Mouse (Mus musculus): ENCODE measurements around the gene Atp13a3. TPM values are rescaled to one million over a fixed set of nuclear protein-coding genes. Genes with fewer than 3 reads are reported as not detected.
"Not testable (repeated sequence)": the region's sequence is repeated elsewhere in the genome, so short reads cannot be mapped to it uniquely, and the experiment has no call there.

Gene Atp13a3
- polyA plus RNA-seq, 1 experiment = 16.3 TPM

GRCm38 (mm10) chr16:30373286-30373685 lies 32.5 kb downstream of the Atp13a3 start:
- 85% methylated on average over 4 of the region's 4 CpGs for WGBS
- not testable (repeated sequence) for DNase-seq (ENCODE audit: low read depth, low spot score)

- WGBS = 75% methylated on average over 2 of the region's 2 CpGs
- no peak for DNase-seq (ENCODE audit: low read depth, low spot score)
Observed at GRCm38 (mm10) chr16:30367395-30367794, 38.4 kb downstream of the Atp13a3 start.

DNA sequence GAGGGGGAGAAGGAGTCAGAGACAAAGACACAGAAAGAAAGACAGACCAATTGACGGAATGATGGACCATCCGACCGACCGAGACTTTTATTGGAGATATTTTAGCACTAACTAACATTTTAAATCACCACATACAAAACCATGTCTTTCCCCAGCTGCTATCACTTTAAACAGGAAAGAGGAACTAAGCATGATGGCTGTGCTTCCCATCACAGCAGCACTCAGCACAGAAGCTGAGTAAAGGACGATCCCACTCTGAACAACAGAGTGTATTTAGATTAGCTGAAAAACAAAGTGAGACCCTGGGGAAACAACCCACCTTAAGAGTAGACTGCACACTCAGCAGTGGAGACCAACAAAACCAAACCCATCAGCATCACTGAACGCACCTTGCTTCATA lies 41.2 kb downstream of the Atp13a3 start:
- DNase-seq (ENCODE audit: low read depth, low spot score) = no peak
- 90% methylated on average over 6 of the region's 6 CpGs for WGBS

DNA sequence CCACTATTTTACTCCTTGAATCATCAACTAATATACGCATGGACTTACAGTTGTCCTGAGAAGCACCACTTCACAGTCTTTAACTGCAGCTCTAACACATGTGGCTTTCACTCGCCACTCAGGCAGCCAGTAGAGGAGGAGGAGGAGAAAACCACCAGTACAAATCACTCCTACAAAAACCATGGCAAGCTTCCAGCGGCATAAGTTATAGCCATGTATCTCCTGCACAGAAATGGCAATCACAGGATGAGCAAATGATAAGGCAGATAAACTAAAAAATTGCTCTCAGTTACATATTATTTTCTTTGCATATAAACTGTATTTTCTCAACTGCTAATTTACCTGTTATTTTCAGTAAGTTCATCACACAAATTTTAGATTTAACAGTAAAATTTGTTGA lies 43.2 kb downstream of the Atp13a3 start:
- WGBS = 83% methylated on average over 3 of the region's 3 CpGs
- DNase-seq (ENCODE audit: low read depth, low spot score) = no peak

DNA sequence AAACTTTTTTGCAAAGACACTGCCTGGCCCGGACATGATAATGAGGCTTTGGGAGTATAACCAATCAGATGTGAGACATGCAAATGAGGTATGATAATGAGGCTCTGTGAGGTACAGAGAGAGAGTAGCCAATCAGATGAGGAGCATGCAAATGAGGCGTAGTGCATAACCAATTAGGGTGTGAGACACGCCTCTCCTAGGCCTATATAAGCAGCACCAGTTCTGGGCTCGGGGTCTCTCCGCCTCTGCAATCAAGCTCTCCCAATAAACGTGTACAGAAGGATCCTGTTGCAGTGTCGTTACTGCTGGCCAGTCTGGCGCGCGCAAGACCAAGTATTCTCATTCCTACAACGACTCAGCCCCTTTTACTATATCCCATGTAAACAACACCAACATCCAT lies 52.3 kb downstream of the Atp13a3 start:
- WGBS = 95% methylated on average over 11 of the region's 11 CpGs
- DNase-seq (ENCODE audit: low read depth, low spot score) = not testable (repeated sequence)

DNA sequence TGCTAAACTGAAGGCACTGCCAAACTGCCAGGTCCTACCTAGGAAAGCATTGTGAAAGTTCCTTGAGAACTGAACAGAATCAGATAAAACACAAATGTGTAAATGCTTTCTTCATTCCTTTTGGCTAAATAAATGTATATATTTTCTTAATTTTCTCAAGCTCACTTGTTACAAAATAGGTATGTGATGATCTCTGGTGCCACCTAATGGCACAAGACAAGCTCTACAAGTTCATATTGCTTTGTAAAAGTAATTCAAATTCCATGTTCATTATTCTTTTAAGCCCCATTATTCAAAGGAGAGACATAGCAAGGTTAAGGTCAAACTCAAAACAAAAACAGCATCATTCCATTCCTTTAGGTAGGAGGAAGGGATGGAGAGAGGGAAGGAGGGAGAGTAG lies 91.5 kb downstream of the Atp13a3 start:
- DNase-seq (ENCODE audit: low read depth, low spot score) = no peak

DNA sequence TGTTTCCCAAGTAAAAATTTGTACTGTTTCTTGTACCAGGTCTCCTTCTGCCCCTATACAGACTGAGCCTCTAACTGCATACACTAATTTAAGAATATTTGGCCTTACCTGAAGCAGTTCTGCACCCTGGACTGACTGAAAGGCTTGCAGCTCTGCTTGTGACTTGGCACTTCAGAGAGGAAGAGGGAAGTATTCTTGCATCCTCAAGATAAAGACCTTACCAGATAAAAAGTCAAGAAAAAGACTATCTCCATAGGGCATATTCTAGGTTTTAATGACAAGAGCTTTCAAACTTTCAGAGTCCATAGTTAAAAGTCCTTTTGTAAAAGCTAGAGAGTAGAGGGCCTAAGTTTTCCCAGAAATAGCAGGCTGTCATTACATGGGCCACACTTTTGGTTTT lies 95.1 kb downstream of the Atp13a3 start, which contains the start of gene Gp5:
Gene Gp5, minus strand, starts transcription at position 133 of the 400 bp plus-strand sequence.
- DNase-seq (ENCODE audit: low read depth, low spot score) = no peak

GRCm38 (mm10) chr16:30310171-30310515 lies 95.6 kb downstream of the Atp13a3 start:
- 34% methylated on average over 8 of the region's 8 CpGs for WGBS
- no peak for DNase-seq (ENCODE audit: low read depth, low spot score)

- WGBS = 8% methylated on average over 34 of the region's 34 CpGs
- DNase-seq (ENCODE audit: low read depth, low spot score) = no peak
Observed at GRCm38 (mm10) chr16:30309395-30310170, 96.2 kb downstream of the Atp13a3 start.

GRCm38 (mm10) chr16:30308616-30309394 lies 97.0 kb downstream of the Atp13a3 start:
- WGBS = 2% methylated on average over 72 of the region's 72 CpGs
- DNase-seq (ENCODE audit: low read depth, low spot score) = no peak

DNA sequence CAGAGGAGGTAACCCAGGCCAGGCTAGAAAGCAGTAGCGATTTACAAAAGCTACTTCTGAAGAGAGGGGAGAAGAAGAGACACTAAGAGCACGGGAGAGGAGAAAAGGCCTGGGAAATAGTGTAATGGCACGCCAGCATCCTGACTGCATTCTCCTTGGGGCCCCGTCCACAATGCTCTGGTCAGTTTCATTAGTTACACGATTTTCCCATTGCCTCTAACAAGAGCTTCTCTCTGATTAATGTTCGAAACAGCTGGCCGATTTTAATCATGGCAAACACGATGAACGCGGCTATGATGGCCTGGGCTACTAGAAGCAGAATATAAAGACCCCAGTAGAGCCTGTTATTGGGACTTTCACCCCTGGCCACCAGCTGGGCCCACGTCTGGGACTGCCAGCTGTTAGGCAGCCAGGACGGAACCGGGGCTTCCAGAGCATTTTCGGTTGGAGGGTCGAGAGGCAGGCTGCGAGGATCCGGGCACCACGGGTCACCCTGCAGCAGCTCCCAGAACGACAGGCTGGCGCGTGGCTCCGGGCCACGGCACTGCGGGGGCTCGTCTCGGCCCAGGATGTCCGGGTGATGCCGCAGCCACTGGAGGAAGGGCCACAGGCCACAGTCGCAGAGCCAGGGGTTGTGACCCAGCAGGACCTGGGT lies 97.7 kb downstream of the Atp13a3 start:
- WGBS = 31% methylated on average over 29 of the region's 29 CpGs
- DNase-seq (ENCODE audit: low read depth, low spot score) = no peak

DNA sequence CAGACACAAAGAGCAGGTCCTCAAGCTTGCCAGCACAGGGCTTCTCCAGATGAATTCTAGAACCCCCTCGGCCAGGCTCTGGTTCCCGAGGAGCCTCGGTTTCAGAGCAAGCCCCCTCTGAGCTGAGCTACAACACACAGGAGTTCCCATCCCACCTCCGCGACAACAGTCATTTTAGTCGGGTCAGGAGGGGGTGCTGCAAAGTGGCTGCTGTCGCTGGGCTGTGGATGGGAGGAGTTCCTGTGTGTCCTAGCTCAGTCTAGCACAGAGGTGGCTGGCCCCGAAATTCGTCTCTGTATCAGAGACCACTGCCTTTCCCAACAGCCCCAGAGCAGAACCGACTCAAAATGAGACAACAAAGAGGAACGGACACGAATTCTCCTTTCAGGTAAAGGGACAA lies 98.5 kb downstream of the Atp13a3 start:
- no peak for DNase-seq (ENCODE audit: low read depth, low spot score)
- WGBS = 70% methylated on average over 12 of the region's 12 CpGs

- whole genome bisulfite sequencing = 82% methylated on average over 4 of the region's 4 CpGs
- no peak for DNase-seq (ENCODE audit: low read depth, low spot score)
Observed at GRCm38 (mm10) chr16:30306102-30306501, 99.7 kb downstream of the Atp13a3 start.

DNA sequence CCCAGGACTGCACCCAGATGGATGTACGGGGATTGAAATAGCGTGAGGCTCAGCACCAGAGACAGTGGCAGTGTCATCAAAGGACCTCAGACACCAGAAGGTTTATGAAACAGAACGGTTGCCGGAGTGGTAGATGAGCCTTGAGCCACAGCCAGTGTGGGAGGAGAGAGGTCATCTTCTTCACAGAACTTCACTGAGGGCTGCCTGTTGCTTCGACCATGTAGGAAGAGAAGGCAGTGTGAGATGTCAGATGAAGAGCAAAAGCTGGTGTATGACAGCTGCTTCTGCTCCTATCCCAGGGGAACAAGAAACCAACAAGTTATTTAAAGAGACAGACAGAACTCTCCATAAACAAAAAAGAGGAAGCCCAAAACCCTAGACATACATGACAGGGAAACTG lies 101.5 kb downstream of the Atp13a3 start:
- no peak for DNase-seq (ENCODE audit: low read depth, low spot score)
- 54% methylated on average over 5 of the region's 5 CpGs for WGBS

- DNase-seq (ENCODE audit: low read depth, low spot score) = no peak
- WGBS = 43% methylated on average over 2 of the region's 2 CpGs
Observed at GRCm38 (mm10) chr16:30303411-30303810, 102.4 kb downstream of the Atp13a3 start.

- WGBS = 79% methylated on average over 6 of the region's 6 CpGs
- no peak for DNase-seq (ENCODE audit: low read depth, low spot score)
Observed at GRCm38 (mm10) chr16:30302686-30303085, 103.1 kb downstream of the Atp13a3 start.

DNA sequence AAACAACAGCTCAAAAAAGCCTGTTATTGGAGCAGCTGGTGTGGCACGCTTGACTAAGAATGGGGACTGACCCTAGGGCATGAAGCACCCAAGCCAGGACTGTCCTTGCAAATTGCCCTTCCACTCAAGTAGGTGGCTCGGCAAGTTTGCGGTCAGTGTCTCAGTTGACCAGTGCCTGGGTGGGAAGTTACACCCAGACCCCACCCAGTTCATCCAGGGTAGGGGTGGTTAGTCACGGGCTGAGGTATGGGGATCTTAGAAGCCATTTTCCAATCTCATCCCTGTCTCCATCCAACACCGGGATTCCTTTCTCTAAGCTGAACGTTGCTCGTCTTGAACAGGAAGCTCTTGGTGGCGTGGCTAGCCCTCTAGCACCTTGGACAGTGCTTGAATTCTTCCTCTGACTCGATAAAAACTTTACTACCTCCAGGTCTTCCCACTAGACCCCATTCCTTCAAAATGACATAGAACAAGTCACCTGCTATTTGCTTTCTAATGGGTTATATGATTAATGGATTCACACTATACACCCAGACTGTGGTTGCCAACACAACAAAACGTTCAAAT lies 106.0 kb downstream of the Atp13a3 start:
- WGBS = 54% methylated on average over 10 of the region's 10 CpGs
- DNase-seq (ENCODE audit: low read depth, low spot score) = no peak

GRCm38 (mm10) chr16:30297450-30297849 lies 108.3 kb downstream of the Atp13a3 start:
- no peak for DNase-seq (ENCODE audit: low read depth, low spot score)
- WGBS = 73% methylated on average over 7 of the region's 7 CpGs

GRCm38 (mm10) chr16:30296601-30297275 lies 109.0 kb downstream of the Atp13a3 start:
- WGBS = 83% methylated on average over 11 of the region's 11 CpGs
- no peak for DNase-seq (ENCODE audit: low read depth, low spot score)

- no peak for DNase-seq (ENCODE audit: low read depth, low spot score)
- 87% methylated on average over 7 of the region's 7 CpGs for WGBS
Observed at GRCm38 (mm10) chr16:30295106-30295505, 110.7 kb downstream of the Atp13a3 start.

Measured in large intestine, adult 2 months (tissue).